Mouse (Mus musculus): ENCODE results near the gene Hormad2.

Gene Hormad2

DNA sequence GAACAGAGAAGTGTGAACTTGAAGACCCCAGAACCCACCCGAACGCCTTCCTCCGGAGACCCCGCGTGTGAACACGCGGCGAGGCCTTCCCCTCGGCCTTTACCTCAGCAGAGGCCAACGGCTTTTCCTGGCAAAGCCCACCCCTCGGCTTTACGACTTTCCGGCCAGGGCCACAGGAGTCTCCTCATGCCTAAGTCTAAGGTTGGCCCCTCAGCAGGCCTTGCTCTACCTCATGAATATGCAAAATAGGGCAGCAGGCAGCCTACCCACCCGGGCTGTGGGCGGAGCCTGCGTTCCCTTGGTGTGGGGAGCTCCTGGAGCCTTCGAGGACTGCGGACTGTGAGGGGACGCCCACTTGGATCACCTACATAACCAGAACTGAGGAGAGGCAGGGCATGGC is at the start of gene Hormad2:
TSS of gene Hormad2 (minus strand) at position 128 of the 400 bp plus-strand sequence.
- no peak for DNase-seq (ENCODE audit: low spot score)

- DNase-seq (ENCODE audit: low spot score) = no peak
Observed at GRCm38 (mm10) chr11:4489207-4489606, 48.3 kb upstream of the Hormad2 start.

- no peak for DNase-seq (ENCODE audit: low spot score)
Observed at GRCm38 (mm10) chr11:4488798-4489197, 47.9 kb upstream of the Hormad2 start.

GRCm38 (mm10) chr11:4488367-4488766 is 47.5 kb upstream of the Hormad2 start:
- DNase-seq (ENCODE audit: low spot score) = no peak

DNA sequence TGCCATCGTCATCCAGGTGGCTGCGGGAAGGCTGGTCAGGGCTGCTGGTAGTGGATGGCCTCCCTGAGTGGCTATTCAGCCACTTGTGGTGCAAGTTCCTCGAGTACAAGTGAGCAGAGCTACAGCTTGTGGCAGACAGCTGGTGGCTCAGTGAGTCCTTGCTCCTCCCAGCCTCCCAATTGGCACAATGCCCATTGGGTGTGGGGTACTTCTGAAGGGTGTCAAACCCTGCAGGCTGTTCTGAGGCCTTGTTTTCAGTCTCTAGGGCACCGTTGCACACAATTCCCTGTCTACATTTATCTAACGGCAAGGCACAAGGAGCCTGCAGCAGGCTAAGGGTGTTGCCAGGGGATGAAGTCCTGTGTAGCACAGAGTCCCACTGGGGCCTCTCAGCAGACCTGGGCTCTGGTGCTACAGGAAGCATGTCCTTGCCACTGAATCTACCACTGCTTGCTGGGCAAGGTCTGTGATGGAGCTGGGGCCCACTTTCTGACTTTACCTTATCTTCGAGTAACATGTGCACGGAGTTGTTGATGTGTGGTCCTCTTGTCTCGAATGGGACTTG is 46.6 kb upstream of the Hormad2 start:
- peak; percentile 78 for DNase-seq (ENCODE audit: low spot score)

DNA sequence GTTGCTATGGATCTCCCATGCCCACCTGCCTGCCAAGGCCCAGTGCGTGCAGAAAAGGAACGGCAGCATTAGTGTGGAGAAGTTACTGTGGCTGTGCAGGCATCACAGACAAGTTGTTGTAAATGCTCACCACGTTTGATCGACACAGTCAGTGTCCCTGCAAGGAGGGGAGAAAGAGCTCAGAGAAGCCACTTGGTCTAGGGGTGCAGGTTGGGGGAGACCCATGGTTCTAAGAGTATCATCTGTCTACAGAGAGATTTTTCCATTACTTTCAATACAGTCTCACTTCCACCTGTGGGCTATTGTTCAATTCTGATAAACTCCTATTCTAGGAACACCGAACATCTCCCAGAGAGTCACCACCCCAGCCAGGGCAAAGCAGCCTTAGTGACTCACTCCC is 43.6 kb upstream of the Hormad2 start:
- no peak for DNase-seq (ENCODE audit: low spot score)

DNA sequence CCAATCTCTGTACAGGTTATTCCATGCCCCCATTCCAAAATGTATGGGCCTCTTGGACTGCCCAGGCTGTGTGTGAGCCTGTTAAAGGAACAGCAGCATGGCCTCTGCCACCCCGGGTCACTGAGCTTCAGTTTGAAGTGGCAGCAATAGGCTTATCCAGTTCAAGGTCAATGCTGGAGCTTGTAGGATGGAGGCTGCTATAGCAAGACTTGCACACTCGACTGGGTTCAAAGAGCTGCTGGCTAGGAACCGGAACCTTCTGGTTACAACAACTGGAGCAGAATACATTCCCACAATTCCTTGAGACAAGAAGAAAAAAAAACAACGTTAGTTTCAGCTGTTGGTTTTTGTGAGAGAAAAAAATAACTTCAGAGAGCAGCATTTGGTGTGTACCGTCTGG is 41.7 kb upstream of the Hormad2 start:
- no peak for DNase-seq (ENCODE audit: low spot score)

GRCm38 (mm10) chr11:4476184-4476697 is 35.3 kb upstream of the Hormad2 start:
- no peak for DNase-seq (ENCODE audit: low spot score)

DNA sequence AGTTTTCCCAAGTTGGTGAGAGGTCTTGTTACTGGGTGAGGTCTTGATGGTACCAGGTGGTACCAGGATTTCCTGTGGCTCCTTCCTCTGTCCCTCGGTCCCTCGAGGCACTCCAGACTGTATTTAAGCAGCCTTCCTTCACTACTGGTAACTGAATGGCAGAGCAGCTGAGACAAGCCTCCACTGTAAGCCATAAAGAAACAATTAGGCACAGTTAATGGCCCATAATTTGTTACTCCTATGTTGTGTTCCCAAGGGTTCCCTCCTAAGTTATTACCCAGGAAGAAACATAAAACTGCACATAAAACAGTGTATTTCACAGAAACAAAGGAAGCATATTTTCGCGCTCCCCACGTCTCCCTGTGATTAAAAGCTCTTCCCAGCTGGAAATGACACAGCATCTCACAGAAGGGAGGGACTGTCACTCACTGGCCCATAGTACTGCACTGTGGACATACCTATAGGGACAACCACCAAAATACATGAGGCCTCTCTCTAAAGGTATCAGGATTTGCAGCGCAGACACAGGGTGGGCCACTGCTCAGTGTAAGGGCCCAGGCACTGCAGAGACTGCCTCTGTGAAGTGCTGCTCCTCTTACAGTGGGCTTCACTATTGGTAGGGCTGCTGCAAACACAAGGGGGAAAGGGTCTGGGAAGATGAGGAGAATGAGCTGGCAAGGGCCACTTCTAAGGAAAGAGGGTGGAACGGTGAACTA is 31.7 kb upstream of the Hormad2 start:
- no peak for DNase-seq (ENCODE audit: low spot score)

DNA sequence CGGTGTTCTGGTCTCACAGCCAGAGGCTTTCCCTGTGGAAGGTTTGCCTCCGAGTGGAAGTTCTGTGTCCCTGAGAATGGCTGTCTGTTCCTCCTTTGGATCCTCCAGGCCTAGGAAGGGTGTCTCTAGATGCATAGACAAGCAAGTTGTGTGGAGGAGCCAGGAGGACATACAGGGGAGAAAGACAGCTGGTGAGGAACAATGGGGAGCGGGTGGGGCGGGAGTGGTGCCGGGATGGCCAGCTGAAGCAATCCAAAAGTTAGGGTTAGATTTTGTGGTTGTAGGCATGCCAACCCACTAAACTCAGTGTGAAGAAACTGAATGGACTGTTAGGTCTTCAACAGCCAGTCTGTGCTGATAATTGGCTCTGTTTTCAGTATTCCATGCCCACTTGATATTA is 30.8 kb upstream of the Hormad2 start:
- DNase-seq (ENCODE audit: low spot score) = no peak

DNA sequence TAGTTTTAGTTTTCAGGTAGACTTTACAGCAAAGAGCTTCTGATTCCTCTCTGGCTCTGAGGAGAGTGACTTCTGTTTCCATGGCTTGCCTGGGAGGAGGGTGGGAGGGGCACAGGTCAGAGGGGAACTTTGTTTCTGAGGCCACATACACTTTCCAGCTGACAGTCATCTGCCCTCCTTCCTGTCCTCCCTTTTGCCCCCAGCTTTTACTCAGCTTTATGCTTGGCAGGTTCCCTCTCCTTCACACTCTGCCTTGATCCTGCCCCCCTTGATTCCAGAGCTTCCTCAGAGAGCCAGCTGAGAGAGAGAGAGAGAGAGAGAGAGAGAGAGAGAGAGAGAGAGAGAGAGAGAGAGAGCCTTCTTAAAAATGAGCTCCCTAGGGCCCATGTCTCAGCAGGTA is 30.3 kb upstream of the Hormad2 start:
- DNase-seq (ENCODE audit: low spot score) = no peak

DNA sequence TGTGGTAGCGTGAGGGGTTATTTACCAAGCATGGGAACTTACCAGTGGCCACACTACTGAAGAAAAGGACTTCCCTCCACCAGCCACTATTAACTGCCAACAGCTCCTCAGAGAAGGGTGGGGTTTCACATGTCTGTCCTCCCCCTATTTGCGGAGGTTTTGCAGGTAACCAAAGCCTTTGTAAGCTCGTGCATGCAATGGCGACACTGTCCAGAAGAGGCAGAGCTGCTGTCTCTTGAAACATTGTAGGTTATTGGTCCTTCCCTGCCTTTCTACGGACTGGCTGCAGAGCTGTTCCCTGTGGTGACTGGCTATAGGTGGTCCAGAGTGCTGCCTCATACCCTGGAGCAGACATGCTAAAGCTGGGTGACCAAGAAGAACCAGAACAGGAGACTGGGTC is 28.2 kb upstream of the Hormad2 start:
- no peak for DNase-seq (ENCODE audit: low spot score)

DNA sequence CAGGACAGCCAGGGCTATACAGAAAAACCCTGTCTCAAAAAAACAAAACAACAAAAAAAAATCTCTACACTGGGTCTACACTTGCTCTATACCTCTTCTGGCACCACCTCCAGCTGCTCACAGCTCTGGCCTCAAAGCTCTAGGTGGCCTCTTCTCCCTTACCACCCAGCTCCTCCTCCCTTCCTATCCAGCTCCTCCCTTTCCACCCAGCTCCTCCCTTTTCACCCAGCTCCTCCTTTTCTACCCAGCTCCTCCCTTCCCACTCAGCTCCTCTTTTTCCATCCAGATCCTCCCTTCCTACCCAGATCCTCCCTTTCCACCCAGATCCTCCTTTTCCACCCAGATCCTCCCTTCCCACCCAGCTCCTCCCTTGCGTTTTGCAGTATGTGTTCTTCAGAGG is 26.5 kb upstream of the Hormad2 start:
- DNase-seq (ENCODE audit: low spot score) = no peak

DNA sequence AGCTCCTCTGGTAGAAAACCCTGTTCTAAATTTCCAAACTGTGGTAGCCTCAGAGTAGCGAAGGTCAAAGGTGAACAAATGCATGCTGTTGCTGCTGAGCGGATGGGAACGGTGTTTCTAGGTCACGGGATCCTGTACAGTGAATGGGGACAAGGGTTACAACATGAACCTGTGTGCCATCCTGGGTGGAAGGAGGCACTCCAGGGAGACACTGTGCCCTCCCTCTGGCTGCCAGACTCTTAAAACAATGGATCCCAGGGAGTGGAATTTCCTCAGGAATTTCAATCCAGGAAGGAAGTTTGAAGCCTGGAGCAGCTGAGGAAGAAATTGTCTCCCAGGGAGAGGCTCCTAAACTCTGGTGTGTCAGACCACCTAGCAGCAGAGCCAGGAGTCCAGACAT is 25.3 kb upstream of the Hormad2 start:
- DNase-seq (ENCODE audit: low spot score) = no peak

DNA sequence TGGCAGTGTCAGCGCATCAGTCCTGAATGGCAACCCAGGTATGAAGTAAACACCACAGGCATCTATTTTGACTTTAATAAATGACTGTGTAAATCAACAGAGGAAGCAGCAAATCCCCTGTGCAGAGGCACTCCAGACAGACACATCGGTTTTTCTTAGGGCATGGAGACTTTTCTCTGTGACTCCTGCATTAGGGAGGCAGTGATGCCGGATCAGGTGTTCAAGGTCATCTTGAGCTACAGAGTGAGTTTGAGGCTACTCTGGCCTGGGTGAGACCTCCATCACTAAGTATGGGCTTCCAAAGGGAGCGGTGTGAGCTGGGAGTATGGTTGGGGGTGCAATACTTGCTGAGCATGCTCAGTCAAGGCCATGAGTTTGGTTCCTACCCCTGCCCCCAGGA is 23.7 kb upstream of the Hormad2 start:
- DNase-seq (ENCODE audit: low spot score) = no peak

DNA sequence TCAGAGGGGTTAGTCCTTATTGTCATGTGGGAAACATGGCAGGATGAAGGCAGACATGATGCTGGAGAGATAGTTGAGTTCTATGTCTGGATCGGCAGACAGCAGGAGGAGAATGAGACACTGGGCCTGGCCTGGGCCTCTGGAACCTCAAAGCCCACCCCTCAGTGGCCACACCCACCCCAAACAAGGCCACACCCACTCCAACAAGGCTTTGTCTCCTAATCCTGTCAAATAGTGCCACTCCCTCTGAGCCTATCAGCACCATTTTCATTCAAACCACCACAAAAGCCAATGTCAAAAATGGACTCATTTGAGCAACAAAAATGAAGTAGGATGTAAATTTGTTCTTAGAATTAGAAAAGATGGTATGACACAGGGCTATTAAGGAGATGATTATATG is 23.3 kb upstream of the Hormad2 start:
- no peak for DNase-seq (ENCODE audit: low spot score)

DNA sequence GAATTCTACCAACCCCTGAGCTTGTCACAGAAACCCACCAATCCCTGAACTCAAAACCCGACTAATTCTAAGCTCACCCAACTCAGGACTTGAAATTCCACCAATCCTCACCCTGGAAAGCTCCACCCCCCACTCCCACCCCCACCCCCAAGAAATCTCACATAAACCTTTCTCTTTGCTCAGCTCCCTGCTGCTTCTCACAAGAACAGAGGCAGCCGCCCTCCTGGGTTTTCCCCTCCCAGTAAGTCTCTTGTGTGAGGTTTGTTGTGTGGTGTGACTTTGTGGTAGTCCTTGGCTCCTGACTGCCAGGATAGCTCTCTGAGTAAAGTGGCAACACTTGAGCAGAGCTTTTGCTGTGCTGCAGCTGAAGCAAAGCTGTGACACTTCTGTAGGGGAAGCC is 22.0 kb upstream of the Hormad2 start:
- no peak for DNase-seq (ENCODE audit: low spot score)

DNA sequence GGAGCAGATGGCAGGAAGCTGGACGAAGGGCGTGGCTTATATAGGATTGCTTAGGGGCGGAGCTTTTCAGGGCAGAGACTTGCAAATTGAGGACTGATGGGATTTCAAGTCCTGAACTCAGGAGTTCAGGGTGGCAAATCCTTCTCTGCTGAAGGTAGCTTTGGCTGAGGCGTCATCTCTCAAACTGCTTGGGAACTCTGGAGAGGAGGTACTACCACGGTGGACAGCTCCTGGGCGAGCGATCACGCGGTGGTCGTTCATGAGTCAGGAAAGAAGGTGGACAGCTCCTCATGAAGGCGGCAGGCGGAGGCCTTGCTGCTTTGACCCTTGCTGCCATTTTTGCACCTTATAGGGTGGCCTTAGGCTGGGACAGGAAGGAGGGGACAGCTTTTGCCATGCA is 20.2 kb upstream of the Hormad2 start:
- DNase-seq (ENCODE audit: low spot score) = no peak

DNA sequence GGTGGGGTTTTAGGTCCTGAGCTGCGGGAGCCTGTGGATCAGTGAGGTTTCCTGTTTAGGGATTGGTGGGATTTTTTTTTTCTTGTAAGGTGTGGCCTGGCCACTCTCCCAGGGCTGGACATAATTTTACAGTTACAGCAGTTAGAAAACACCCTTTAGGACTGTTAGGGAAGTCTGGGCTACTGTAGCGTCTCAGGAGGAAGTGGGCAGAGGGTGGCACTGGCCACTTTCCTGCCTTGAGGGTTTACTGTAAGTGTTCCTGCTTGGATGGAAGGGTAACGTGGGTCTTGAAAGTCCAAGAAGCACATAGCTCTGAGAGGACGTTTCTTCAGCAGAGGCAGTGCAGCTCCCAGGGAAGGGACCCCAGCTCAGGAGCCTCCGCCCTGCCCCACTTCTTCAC is 19.7 kb upstream of the Hormad2 start:
- DNase-seq (ENCODE audit: low spot score) = no peak

GRCm38 (mm10) chr11:4454895-4455535 is 14.1 kb upstream of the Hormad2 start:
- peak; percentile 71 for DNase-seq (ENCODE audit: low spot score)

DNA sequence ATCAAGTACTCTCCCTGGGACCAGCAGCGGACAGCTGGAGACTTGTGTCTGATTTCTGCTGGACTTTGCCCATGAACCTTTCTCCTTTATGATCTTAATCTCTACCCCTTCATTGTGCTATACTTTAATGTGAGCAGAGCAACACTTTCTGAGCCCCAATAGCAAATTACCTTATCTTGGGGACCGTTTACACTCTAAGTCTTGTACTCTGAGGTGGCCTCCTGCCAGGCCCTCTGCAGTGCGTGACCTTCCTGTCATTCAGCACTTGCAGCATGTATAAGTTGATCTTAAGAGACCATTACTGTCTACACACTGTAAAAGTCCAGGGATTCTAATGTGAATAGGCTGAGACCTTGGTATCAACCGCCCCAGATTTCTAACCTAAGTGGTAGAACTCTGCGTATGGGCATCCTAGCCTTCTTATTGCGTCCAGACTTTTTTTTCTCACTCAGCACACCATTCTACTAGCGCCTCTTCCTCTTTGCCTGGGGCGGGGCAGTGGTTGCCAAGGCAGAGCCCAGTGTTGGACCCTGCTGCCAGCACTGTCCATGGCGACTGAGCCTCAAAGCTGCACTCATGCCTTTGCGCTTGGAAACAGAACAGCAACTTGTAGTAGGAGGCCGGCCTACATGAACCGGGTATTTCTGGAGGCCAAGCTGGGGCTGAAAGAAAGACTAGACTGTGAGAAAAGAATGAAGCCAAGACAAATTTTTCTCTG is 11.7 kb upstream of the Hormad2 start:
- no peak for DNase-seq (ENCODE audit: low spot score)

- DNase-seq (ENCODE audit: low spot score) = peak; percentile 56
Observed at GRCm38 (mm10) chr11:4451116-4451515, 10.2 kb upstream of the Hormad2 start.
